Mouse (Mus musculus) cerebellum, adult 11 months (tissue): ENCODE results near the gene Spg21.

Experiments used
- DNase-seq: peaks from one replicate; pipeline ENCODE4 v3.0.0; 2022

Gene Spg21

GRCm38 (mm10) chr9:65480071-65480470 lies 19.3 kb downstream of the Spg21 start:
- DNase-seq = no peak

- no peak for DNase-seq
Measured at GRCm38 (mm10) chr9:65491476-65491875, 30.7 kb downstream of the Spg21 start.

- DNase-seq = no peak
Measured at GRCm38 (mm10) chr9:65492351-65492750, 31.6 kb downstream of the Spg21 start.

DNA sequence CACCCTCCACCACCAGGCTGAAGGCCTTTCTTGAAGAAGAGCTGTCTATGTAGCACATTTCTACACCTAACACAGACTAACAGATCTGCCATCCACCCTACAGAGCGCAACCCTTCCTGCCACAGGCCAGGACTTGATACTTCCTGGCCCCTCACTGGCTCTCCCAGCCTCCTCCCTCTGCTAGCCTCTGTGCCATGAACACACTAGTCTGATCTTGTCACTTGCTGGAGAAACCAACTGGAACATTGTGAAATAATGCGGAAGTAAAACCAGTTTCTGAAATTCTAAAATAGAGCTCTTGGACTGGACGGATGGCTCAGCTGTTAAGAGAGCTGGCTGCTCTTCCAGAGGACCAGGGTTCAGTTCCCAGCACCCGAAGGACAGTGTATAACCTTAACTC lies 32.1 kb downstream of the Spg21 start:
- DNase-seq = no peak

DNA sequence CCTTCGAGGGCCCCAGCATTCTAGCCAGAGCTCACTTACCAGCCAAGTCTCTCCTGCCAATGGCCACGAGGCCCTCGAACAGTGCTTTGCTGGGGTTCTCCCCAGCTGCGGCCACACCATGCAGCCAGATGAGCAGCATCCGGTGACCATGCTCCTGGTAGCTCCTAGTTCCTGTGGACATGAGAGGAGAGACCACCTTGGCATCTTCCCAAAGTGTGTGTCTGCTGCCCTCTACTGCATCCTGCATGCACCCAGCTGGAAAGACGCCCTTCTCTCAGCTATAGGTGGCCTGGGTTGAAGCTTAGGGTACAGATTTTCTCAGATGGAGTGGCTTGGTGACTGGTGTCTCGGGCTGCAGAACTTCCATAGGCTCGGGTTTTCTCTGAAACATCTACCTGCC lies 41.4 kb downstream of the Spg21 start:
- no peak for DNase-seq

DNA sequence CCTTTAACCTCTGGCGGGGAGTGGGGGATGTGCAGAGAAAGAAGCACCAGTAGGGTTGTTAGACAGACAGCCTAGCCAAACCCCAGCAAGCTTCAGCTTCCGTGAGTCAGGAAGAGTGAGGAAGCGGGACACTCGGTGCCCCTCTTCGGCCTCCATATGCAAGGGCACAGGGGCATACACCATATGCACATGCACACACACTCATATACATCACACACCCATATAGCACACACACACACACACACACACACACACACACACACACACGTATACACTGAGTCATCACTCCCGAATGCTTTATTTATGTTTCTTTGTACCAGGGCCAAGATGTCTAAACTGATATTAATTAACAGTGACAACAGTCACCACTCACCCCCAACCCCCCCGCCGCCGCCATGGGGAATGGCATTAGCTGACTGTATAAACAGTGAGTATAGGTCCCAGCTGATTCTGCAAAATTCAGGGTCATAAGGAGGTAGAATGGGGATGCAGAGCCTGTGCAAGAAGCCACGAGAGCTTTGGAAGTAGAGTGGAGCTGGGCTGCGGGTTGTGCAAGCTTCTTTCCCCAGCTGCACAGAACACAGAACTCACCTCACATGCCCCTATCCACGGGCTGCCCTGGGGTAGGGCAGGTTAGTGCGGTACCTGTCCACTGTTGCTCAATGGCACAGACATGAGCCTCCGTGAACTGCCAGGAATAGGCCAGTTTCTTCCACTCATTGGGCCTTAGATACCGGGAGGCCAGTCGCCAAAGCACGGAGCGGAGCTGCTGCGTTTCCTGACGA lies 42.2 kb downstream of the Spg21 start:
- DNase-seq = no peak

- DNase-seq = no peak
Measured at GRCm38 (mm10) chr9:65508449-65508848, 47.7 kb downstream of the Spg21 start.

GRCm38 (mm10) chr9:65512520-65512919 lies 51.8 kb downstream of the Spg21 start:
- DNase-seq = no peak

DNA sequence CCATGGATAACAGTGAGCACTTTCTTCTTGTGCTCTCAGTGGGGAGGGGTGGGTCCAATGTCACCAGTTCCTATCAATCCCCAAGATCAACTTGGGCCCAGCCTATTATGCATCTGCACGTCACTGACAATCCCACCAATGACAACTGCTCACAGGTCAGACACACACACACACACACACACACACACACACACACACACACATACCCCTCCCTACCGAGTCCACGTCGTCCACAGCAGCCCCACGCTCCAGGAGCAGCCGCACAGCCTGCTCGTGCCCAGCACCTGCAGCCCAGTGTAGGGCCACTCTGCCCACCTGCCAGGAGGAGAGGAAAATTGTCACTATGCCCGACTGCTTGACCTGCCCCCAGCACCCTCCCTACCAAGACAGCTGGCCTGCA lies 53.7 kb downstream of the Spg21 start:
- DNase-seq = no peak

DNA sequence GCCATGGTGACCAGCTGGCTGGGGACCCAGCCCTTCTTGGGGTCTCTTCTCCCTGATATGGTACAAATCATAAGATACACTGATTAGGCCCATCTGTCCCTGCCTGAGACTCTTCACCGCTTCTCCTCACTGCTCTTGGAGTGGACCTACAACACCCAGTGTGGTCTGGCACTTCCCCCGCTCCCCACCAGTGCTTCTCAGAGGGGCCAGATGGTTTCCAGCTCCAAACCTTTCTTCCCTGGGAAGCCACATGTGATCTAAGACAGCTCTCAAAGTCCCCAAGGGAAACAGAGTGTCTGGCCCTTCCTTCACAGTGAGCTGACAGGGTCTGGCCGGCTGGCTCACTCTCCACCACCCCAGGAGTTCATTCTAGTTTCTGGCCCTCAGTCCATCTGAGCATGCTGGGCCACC lies 54.1 kb downstream of the Spg21 start:
- DNase-seq = peak; percentile 55

DNA sequence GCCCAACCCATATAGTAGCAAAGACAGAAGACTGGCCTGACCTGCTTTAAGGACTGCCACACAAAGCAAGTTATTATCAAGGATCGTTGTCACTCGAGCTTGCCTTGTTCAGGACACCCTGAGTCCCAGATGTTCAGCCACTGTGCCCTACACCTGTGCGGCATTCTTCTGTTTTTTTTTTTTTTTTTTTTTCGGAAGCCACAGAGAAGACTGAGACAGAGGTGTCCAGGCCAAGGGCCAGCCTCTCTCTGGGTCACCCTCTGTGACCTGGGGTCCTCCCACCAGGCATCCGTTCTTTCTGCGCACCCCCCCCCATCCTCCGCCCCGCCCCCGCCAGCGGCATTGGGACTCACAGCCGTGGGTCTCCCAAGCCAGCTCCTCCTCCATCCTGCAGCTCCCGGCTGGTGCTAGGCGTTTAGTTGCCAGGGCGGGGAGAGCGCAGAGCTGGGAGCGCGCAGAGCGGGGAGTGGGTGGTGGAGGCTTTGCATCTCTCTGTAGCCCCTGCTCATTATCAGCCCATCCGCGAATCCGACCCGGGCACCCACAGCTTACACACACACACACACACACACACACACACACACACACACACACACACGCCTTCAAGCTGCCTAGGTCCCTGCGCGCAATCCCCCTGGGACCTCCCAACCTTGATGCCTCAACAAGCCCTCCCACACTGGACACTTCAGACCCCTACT lies 59.2 kb downstream of the Spg21 start, which contains the start of gene Ankdd1a:
Gene Ankdd1a, minus strand, starts transcription at position 387 of the 698 bp plus-strand sequence.
- DNase-seq = peak; percentile 38

GRCm38 (mm10) chr9:65520505-65520876 lies 59.7 kb downstream of the Spg21 start:
- DNase-seq = no peak

DNA sequence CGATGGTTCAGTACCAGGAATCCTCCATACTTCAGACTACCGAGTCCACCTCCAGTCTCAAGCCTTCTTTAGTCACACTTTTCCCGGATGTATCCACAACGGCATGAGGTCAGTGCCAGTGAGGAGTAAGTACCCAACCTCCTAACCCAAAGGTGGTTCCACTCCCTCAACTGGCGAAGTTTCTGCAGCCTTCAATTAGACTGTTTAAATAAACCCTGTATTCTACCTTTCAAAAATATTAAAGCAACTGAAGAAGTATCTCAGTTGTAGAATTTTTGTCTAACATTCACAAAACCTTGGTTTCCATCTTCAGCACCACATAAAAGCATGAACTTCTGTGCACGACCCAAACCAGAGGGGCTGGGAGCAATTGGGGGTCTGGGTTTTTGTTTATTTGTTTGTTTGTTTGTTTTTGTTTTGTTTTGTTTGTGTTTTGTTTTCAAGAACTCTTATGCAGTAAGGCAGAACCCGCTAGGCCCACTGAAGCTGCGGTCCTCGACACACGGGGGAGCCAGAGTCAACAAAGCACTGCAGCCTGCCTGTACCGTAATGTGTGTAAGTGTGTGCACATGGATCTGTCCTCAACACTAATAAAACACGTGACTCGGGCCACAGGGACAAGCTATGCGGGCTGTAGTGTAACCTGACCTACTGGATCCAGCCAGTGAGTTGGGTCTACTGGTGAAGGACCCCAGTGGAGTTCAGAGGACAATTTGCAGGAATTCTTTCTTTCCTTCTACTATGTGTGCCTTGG lies 63.0 kb downstream of the Spg21 start:
- DNase-seq = peak; percentile 61

- no peak for DNase-seq
Measured at GRCm38 (mm10) chr9:65525445-65526195, 64.9 kb downstream of the Spg21 start.

DNA sequence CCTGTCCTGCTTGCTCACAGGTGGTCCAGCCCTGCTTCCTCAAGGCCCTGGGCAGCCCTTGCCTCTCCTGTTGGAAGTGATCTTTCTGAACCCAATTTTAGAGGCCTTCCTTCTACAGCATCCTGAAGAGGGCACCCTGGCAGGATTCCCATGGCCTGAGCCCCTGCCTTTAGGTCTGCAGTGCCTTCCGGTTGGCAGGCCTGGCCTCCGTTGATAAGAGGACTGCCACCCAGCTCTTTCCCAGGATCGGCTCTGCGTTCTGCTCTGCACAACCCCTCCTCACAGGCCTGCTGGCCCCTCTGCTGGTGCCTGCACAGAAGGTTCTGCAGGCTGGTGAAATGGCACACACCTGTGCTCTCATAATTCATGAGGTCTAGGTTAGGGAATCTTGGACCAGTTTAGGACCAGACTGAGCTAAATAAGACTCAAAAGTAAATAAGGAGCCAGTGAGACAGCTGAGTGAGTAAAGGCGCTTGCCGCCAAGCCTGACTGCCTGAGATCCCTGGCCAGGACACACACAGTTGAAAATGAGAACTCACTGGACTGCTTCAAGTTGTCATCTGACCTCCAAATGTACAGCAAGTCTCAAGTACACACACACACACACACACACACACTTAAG lies 67.8 kb downstream of the Spg21 start:
- DNase-seq = no peak

- DNase-seq = no peak
Measured at GRCm38 (mm10) chr9:65529659-65530058, 68.9 kb downstream of the Spg21 start.

DNA sequence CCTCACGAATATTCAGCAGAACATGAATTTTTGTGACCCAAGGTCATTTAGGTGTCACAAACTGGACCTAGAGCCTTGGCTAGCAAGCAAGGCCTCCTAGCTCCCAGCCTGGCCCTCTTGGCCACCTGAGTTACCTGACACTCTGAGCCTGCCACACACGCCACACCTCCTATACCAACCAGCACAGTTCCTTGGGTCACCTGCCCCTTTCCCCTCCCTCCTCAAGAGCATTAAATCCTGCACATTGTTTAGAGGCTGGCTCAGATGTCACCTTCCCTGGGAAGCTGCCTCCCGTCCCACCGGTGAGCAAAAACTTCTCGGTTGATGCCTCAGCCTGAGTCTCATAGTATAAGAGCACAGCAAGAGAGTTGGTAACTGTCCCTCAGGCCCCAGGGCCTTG lies 70.5 kb downstream of the Spg21 start:
- DNase-seq = no peak

DNA sequence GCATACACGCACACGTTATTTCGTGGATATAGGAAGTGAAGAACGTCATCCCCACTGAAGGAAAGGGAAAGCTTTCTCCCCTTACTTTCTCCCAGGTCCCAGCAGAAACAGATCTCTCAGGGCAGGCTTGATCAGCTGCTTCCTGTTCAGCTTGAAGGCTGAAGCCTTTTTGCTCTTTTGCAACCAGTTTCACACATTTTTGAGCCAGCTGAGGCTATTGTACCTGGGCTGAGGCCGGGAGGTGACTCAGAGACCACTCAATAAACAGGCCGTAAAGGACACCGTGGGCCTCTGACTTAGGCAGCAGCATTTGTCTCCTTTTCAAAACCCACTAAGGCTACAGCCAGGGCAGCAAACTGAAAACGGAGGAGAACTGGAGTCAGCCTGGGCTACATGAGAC lies 72.2 kb downstream of the Spg21 start:
- no peak for DNase-seq

GRCm38 (mm10) chr9:65534111-65534510 lies 73.4 kb downstream of the Spg21 start:
- DNase-seq = no peak

DNA sequence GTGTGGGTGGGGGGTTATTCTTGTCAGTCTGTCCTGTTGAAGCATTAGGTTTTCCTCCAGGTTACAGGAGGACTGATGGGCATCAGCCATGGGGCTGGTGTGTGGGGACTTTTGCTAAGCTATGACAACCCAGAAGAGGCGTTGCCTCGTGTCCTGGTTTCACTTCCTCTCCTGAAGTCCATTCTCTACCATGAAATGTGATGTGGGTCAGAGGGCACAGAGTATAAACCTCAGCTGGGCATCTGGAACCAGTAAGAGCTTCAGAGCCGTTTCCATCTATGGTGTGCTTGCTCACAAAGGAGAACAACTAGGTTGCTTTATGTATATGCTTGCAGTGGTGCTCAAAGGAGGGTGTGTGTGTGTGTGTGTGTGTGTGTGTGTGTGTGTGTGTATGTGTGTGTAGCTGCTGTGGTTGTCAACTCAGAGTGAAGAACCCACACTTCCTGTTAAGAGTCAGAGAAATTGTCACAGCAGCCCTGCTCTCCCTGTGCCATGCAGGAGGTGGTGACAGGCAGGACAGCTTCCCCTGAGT lies 74.5 kb downstream of the Spg21 start:
- DNase-seq = no peak

DNA sequence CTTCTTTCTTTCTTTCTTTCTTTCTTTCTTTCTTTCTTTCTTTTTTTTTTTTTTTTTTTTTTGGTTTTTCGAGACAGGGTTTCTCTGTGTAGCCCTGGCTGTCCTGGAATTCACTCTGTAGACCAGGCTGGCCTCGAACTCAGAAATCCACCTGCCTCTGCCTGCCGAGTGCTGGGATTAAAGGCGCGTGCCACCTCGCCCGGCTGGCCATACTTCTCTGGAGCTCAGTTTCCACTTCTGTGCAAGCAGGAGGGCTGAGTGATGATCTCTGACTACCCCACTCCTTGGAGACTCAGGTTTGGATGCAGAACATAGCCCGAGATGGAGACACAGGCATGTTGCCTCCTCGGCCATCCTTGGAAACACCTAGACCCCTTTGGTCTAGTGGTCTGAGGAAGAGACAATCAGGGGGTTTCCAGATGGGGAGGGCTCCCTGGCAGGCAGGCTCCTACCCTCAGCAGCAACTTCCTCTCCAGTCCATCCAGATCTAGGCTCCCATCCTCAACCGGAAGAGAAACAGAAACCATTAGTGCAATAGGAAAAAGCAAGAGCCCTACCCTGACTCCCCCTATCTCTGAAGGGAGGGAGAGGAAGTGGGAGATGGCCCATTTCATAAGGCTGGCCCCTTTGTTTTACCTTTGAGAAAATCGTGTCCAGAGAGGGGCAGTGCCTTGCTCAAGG lies 75.2 kb downstream of the Spg21 start:
- no peak for DNase-seq

- DNase-seq = no peak
Measured at GRCm38 (mm10) chr9:65536491-65536890, 75.7 kb downstream of the Spg21 start.
